In the genomic region with DNA sequence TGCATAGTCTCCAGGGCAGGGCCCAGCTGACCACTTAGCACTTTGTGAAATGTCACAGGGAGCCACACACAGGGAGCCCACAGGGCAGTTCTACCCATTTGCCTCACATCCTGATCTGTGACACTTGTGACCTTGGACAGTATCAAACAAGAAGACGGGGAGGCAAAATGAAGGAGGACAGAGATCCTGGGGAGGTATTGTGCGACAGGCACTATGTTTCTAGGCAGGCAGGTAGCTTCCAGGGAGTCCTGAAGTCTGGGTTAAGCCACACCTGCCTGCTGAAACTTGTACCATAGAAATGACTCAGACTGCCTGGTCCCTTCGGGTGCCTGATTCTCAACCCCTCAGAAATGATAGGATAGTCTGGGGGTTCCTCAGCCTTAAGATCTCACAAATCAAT, we compare ENCODE assay signal across 31 mouse cellular contexts.
"Had no signal": no experiment of that assay in that cellular context is flagged by ENCODE, and none has a peak within 500 bp of the region (broad histone marks: within the 10 kb centered on the region; RNA-seq: fewer than 3 reads in every experiment).

No protein-coding gene starts in this region.

- H3K9ac ChIP-seq: limb, embryonic 12.5 days; limb, embryonic 13.5 days; limb, embryonic 15.5 days; liver, embryonic 12.5 days; liver, embryonic 13.5 days; liver, embryonic 14.5 days; liver, embryonic 15.5 days; liver, postnatal 0 days; lung, embryonic 14.5 days; lung, embryonic 15.5 days; midbrain, embryonic 12.5 days; midbrain, embryonic 13.5 days; midbrain, embryonic 15.5 days; neural tube, embryonic 12.5 days; neural tube, embryonic 13.5 days had no signal

- H3K27ac ChIP-seq: limb, embryonic 10.5 days; limb, embryonic 12.5 days; limb, embryonic 13.5 days; limb, embryonic 15.5 days; liver, embryonic 12.5 days; liver, embryonic 13.5 days; liver, embryonic 14.5 days; liver, embryonic 15.5 days; lung, embryonic 15.5 days; macrophage; midbrain, embryonic 10.5 days; midbrain, embryonic 12.5 days; midbrain, embryonic 13.5 days; midbrain, embryonic 15.5 days; neural tube, embryonic 12.5 days; neural tube, embryonic 13.5 days had no signal

- H3K4me3 ChIP-seq: limb, embryonic 10.5 days; limb, embryonic 12.5 days; limb, embryonic 13.5 days; limb, embryonic 15.5 days; liver, embryonic 12.5 days; liver, embryonic 13.5 days; liver, embryonic 15.5 days; lung, embryonic 15.5 days; megakaryocyte, embryonic 14.5 days; midbrain, embryonic 10.5 days; midbrain, embryonic 12.5 days; midbrain, embryonic 13.5 days; midbrain, embryonic 15.5 days; myocyte; neural tube, embryonic 12.5 days; neural tube, embryonic 13.5 days had no signal

- H3K4me2 ChIP-seq: limb, embryonic 12.5 days; limb, embryonic 13.5 days; limb, embryonic 15.5 days; liver, embryonic 11.5 days; liver, embryonic 12.5 days; liver, embryonic 13.5 days; liver, embryonic 15.5 days; lung, embryonic 14.5 days; lung, embryonic 15.5 days; midbrain, embryonic 11.5 days; midbrain, embryonic 12.5 days; midbrain, embryonic 13.5 days; midbrain, embryonic 15.5 days; neural tube, embryonic 12.5 days; neural tube, embryonic 13.5 days had no signal

- H3K4me1 ChIP-seq: liver, embryonic 13.5 days; liver, embryonic 15.5 days; megakaryocyte, embryonic 14.5 days had no signal

- DNase-seq: left cerebral cortex, postnatal 4 days; liver; liver, postnatal 0 days; lung, adult 18-20 months; lung, adult 2 months; lung, embryonic 14.5 days; lung, postnatal 10 days; lung, postnatal 14 days; lung, postnatal 36 days; lung, postnatal 4 days; midbrain, embryonic 14.5 days had no signal

- H3K9me3 ChIP-seq: limb, embryonic 10.5 days; limb, embryonic 12.5 days; limb, embryonic 13.5 days; limb, embryonic 15.5 days; liver, embryonic 12.5 days; liver, embryonic 13.5 days; liver, embryonic 15.5 days; lung, embryonic 15.5 days; megakaryocyte, embryonic 14.5 days; midbrain, embryonic 10.5 days; midbrain, embryonic 12.5 days; midbrain, embryonic 13.5 days; midbrain, embryonic 15.5 days; neural tube, embryonic 12.5 days; neural tube, embryonic 13.5 days had no signal

- H3K36me3 ChIP-seq: limb, embryonic 10.5 days; limb, embryonic 12.5 days; limb, embryonic 13.5 days; limb, embryonic 15.5 days; liver, embryonic 12.5 days; liver, embryonic 13.5 days; liver, embryonic 15.5 days; lung, embryonic 15.5 days; midbrain, embryonic 10.5 days; midbrain, embryonic 12.5 days; midbrain, embryonic 13.5 days; midbrain, embryonic 15.5 days; neural tube, embryonic 12.5 days; neural tube, embryonic 13.5 days had no signal

- H3K27me3 ChIP-seq: limb, embryonic 12.5 days; limb, embryonic 13.5 days; limb, embryonic 15.5 days; liver, embryonic 12.5 days; liver, embryonic 13.5 days; liver, embryonic 15.5 days; lung, embryonic 15.5 days; megakaryocyte, embryonic 14.5 days; midbrain, embryonic 12.5 days; midbrain, embryonic 13.5 days; midbrain, embryonic 15.5 days; neural tube, embryonic 12.5 days; neural tube, embryonic 13.5 days had no signal
